Mouse (Mus musculus) inflammation-experienced regulatory T-cells, adult 6 months (primary cell): Measurements from ENCODE around the gene Abcc5. TPM values are rescaled to one million over a fixed set of nuclear protein-coding genes. Genes with fewer than 3 reads are reported as not detected.
A peak's percentile ranks its signal among the peaks of the same experiment; 100 is the strongest.
"Not testable (repeated sequence)": the region's sequence is repeated elsewhere in the genome, so short reads cannot be mapped to it uniquely, and the experiment has no call there.

Experiments used
- ATAC-seq: one replicate; pipeline ENCODE4 v1.8.0; 2017
- polyA plus RNA-seq, 3 experiments: library from polyadenylated mRNA; unstranded; fragments of 100-300 nt; shearing (Covaris generic); gene quantifications; one replicate each; pipeline ENCODE4 v1.2.1; 2017

The Abcc5 gene
- 10 to 100 TPM; 20.5 to 39.1 (median 35.7) TPM for polyA plus RNA-seq

DNA sequence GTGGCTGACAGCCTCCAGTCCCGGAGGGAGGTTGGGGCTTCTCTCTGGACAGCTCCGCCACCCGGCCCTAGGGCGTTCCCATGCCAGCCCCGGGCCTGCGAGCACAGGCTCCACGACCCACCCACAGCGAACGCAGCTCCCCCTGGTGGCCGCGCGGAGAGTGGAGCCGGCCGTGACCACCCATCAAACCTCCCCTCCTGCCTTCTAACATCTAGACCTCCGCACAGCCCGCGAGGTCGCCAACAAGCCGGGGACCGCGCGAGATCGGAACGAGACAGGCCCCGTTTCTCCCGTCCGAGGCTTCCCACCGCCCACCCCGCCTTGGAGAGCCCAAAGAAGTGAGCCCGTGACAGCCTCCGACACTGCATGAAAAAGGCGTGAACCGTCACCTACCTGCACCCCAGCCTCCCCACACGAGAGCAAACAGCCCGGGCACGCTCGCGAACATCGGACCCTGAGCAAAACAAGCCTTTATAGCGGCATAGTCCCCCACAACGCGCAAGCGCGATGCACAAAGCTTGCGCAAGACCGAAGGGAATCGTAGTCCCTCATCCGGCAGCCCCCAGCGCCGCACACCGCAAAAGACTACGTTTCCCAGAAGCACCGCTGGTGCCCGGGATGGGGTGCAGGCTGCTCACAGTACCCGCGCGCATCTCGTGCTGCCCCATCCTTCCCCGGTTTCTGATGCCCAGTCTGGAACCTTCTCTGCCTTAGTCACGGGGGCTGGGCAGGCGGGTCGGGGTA is at the start of gene Abcc5:
Gene Abcc5, minus strand, starts transcription at position 540 of the 744 bp plus-strand sequence.
- peak; percentile 97 for ATAC-seq

DNA sequence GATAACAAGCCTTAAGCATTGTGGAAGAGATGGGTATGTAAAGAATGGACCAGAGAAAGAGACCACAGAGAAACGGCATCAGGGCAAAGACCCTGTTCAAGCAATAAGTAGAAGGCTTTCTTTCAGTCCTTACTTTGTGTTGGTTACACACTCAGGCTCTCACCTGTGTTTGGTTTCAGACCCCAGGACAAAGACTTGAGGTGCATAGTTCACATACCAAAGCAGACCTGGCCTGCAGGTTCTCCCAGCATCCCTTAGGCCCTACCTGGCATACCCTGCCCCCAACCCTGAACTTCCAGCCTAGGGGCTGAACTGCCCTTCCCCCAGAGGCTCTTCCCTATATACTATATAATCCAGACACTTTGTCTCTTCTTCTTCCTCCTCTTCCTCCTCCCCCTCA is 49.1 kb upstream of the Abcc5 start:
- ATAC-seq, result no peak

DNA sequence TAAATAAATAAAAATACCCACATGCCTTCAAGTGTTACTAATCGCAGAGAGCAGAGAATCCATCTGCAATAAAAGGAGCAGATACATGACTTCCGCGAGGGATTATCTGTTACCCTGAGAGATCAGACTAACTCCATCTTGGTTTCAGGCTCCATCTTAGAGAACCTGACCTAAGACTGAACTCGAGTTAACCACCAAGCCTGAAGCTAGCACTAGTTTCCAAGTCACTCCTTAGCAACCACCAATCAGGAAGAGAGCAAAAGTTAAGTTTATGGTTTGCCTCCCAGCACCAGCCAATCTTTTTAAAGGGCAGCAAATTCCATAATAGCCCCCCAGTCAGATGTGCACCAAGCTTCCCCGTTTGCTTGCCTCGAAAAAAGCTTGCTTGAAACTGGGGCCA is 48.6 kb upstream of the Abcc5 start:
- ATAC-seq, result no peak

- ATAC-seq, result no peak
Observed at GRCm38 (mm10) chr16:20474211-20474610, 48.0 kb upstream of the Abcc5 start.

DNA sequence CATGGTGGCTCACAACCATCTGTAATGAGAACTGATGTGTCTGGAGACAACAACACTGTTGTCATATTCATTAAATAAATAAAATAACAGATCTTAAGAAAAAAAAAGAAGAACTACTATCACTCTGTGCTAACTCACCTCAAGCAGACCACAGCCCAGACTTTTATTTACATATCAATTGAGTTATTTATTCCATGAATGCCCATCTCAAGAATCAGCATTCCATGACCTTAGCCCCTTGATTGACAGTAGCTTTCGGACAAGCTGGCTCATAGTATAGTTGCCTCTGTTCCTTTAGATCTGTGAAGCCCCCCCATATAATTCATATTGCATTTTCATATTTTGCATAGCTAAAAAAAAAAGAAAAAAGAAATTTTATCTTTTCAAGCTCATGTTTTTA is 47.6 kb upstream of the Abcc5 start:
- ATAC-seq, result no peak

GRCm38 (mm10) chr16:20471686-20472085 is 45.5 kb upstream of the Abcc5 start:
- ATAC-seq, result no peak

- ATAC-seq, result no peak
Observed at GRCm38 (mm10) chr16:20470981-20471380, 44.8 kb upstream of the Abcc5 start.

GRCm38 (mm10) chr16:20464725-20465124 is 38.5 kb upstream of the Abcc5 start:
- ATAC-seq, result no peak

- not testable (repeated sequence) for ATAC-seq
Observed at GRCm38 (mm10) chr16:20458736-20459135, 32.5 kb upstream of the Abcc5 start.

GRCm38 (mm10) chr16:20456106-20456505 is 29.9 kb upstream of the Abcc5 start:
- no peak for ATAC-seq

DNA sequence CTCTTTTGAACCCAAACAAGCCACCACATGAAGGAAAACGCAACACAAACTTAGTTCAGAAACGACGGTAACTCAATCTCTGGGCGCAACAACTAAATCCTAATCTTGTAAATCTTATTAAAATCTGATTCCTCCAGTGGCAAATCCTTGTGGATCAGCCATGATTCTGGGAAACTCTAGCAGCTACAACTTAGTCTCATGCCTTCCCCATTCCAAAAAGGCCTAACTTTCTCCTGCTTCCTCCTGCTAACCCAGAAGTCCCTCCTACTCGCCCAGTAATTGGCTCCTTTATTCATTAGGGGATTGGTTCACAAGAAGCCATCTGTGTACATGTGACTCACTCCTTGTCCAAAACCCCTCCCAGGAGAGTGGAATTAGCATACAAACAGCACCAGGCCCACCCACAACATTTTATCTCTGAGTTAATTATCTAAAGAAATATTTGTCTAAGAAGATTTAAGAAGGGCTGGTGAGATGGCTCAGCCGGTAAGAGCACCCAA is 28.0 kb upstream of the Abcc5 start:
- no peak for ATAC-seq

DNA sequence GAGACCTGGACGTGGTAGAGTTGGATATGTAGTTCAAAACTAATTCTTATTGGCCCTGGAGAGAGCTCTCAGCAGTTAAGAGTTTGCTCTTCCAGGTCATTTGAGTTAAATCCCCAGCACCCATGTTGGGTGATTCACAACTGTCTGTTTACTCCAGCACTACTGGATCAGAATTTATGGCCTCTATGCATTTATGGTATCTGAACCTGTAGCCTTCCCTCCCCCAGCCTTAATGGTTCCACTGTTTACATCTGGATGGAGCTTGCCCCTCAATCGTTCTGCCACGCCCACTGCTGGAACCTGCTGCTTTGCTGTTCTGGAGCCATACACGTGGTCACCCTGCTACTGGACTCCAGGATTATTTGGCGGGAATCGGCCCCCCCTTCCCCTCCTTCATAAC is 25.6 kb upstream of the Abcc5 start:
- no peak for ATAC-seq

DNA sequence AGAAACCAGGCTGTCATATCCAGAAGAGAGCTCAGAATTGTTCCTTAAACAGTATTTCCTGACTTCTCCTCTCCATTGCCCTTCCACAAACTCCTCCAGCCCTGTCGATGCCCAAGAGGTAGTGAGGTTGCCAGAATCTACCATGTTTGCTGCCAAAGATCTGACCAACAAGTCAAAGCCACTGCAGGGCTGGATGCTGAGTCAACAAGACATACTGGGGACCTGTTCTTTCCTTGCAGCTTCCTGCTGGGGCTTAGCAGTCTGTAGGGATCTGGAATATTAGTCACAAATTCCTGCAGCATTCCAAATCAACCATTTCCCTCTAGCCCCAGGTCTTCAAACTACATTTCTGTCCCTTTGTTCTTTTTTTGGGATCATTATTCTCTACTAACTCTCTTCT is 19.7 kb upstream of the Abcc5 start:
- no peak for ATAC-seq

GRCm38 (mm10) chr16:20444831-20445388 is 18.7 kb upstream of the Abcc5 start:
- no peak for ATAC-seq

DNA sequence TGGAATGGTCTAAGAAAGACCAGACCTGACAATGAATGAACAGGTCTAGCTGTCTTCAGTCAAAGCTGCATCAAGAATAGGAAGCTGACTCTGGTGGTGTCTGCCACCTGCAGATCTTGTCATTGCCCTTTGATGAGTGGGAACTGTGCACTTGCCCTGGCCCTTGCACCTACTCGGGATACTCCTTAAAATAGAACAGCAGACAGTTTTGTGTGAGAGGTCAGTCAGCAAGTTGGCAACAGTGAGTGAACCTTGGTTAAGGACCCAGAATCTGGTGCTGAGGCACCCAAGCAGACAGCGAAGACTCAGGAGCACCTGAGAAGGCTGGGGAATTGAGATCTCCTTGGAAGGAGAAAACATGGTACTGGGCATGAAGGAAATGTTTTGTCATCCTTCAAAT is 16.7 kb upstream of the Abcc5 start:
- no peak for ATAC-seq

DNA sequence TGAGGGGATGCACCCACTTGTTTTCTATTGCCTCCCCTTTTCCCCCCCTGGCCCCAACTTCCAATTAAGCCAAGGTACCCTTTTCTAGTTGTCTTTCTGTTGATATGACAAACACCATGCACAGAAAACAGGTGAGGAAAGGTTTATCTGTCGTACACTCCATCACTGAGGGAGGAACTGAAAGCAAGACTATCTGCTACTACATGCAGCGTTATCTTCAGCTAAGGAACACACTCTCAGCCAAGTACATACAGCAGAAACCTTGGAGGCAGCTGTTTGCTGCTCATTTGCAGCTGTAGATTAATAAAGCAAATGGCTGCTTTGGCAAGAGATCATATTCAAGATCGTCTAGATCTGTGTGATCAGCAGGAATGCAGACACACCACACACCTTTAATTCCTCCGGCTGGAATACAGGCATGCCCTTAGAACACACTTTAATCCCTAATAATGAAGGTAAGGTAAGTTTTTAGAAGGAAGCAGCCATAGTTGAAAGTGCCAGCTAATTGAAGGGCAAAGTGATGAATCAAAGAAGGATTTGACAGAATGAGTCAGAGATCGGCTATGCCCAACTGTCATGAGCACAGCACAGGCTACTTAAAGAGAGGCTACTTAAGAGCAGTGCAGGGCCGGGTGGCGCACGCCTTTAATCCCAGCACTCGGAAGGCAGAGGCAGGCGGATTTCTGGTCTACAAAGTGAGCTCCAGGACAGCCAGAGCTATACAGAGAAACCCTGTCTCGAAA is 12.7 kb upstream of the Abcc5 start:
- ATAC-seq, result no peak

- not testable (repeated sequence) for ATAC-seq
Observed at GRCm38 (mm10) chr16:20438046-20438445, 11.9 kb upstream of the Abcc5 start.

- no peak for ATAC-seq
Observed at GRCm38 (mm10) chr16:20436281-20436680, 10.1 kb upstream of the Abcc5 start.

DNA sequence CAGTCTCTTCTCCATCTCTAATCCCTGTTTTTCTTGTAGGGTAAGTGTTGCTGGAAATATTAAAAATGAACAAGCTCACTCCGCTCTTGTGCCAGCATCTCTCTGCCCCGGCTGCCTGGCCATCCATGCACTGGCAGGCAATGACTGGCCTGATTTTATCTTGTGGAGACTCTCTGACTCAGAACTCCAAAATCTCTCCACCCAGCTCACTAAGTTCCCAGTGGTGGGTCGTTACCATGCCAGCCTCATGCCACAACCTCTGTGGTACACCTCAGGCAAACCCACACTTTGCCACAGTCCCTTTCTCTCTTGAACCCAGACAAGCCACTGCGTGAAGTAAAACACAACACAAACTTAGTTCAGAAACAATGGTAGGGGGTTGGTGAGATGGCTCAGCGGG is 3.1 kb upstream of the Abcc5 start:
- ATAC-seq, result no peak

DNA sequence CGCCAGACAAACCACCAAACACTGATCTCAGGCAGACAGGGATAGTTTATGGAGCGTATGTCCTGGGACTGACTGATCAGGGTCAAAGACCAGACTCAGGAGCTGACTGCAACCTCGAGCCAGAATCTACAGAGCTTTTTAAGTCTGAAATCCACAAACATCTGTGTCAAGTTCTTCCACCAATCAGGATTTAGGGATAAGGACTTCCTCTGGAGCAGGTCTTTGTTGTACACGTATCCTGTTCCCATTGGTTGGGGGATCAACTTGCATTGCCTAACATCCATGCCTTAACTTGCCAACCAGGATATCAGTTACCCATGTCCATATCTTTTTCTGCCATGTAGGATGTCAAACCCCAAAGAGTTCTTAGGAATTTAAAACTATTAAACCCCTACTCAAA is 1.4 kb upstream of the Abcc5 start:
- no peak for ATAC-seq

GRCm38 (mm10) chr16:20424719-20425650 is 1.2 kb downstream of the Abcc5 start:
- ATAC-seq, result no peak

GRCm38 (mm10) chr16:20424226-20424663 is 1.9 kb downstream of the Abcc5 start:
- no peak for ATAC-seq
